Mouse (Mus musculus): ENCODE data around the gene Rnf212. TPM values are rescaled to one million over a fixed set of nuclear protein-coding genes. Genes with fewer than 3 reads are reported as not detected.

The Rnf212 gene
- polyA plus RNA-seq (2012; fragmentation: generic; extraction: Trizol): not detected

GRCm38 (mm10) chr5:108774630-108775306 lies at the start of gene Rnf212:
Gene Rnf212 (minus strand): TSS chr5:108774982.

DNA sequence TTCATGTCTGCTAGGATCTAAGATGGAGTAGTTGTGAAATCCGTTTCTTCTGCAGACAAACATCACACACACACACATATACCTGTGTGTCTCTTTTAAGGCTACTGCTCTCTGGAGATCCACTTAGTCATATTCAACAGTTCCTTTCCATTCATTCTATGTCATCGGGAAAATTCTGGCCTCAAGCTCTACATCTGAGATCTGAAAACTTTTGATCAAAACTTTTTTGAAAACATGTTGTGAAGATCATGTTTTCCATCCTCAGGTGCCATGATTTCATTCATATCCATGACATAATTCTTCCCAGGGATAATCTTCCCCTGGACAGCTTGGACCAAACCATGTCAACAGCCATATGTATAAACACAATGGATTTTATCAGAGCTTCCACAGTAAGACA lies 34.0 kb upstream of the Rnf212 start, which contains the start of gene Vmn2r8:
TSS of gene Vmn2r8 (minus strand) at position 101 of the 400 bp plus-strand sequence.

GRCm38 (mm10) chr5:108795263-108795662 lies 20.5 kb upstream of the Rnf212 start, which contains the start of gene Tmed11:
Gene Tmed11 (minus strand): TSS chr5:108795363.

GRCm38 (mm10) chr5:108692271-108692670 lies 82.5 kb downstream of the Rnf212 start, which contains the start of gene Fgfrl1:
Gene Fgfrl1 (plus strand): TSS chr5:108692382.

Other genes starting within 250 kb of the Rnf212 start
- gene Cplx1, start 225.0 kb downstream of the Rnf212 start, polyA plus RNA-seq (2012; fragmentation: generic; extraction: Trizol): under 1 TPM in 1 of 2 experiments, not detected in 1; 0.02 TPM
- gene Gak, start 145.2 kb downstream of the Rnf212 start, polyA plus RNA-seq (2012; fragmentation: generic; extraction: Trizol): 10 to 100 TPM; 19.5 to 43.3 TPM
- 10 to 100 TPM in 1 of 2 experiments, 1 to 10 TPM in 1; 5.8 to 32.3 TPM for gene Tmem175, start 145.2 kb downstream of the Rnf212 start, polyA plus RNA-seq (2012; fragmentation: generic; extraction: Trizol)
- gene Idua, start 114.7 kb downstream of the Rnf212 start, polyA plus RNA-seq (2012; fragmentation: generic; extraction: Trizol): 1 to 10 TPM in 1 of 2 experiments, under 1 TPM in 1; 0.69 to 6.2 TPM
- gene Dgkq, start 105.3 kb downstream of the Rnf212 start, polyA plus RNA-seq (2012; fragmentation: generic; extraction: Trizol): 1 to 10 TPM in 1 of 2 experiments, under 1 TPM in 1; 0.55 to 4.4 TPM
- under 1 TPM; 0.04 to 0.14 TPM for gene Slc26a1, start 99.4 kb downstream of the Rnf212 start, polyA plus RNA-seq (2012; fragmentation: generic; extraction: Trizol)
- gene Fgfrl1, start 82.6 kb downstream of the Rnf212 start, polyA plus RNA-seq (2012; fragmentation: generic; extraction: Trizol): 10 to 100 TPM; 11.3 to 58.4 TPM
- not detected for gene Tmed11, start 20.4 kb upstream of the Rnf212 start, polyA plus RNA-seq (2012; fragmentation: generic; extraction: Trizol)
- gene Vmn2r8, start 33.9 kb upstream of the Rnf212 start, polyA plus RNA-seq (2012; fragmentation: generic; extraction: Trizol): not detected
- not detected for gene Vmn2r9, start 77.6 kb upstream of the Rnf212 start, polyA plus RNA-seq (2012; fragmentation: generic; extraction: Trizol)
- not detected for gene Vmn2r10, start 231.5 kb upstream of the Rnf212 start, polyA plus RNA-seq (2012; fragmentation: generic; extraction: Trizol)

Measured in C3H10T1/2 (cell line).